Mouse (Mus musculus) hindbrain, embryonic 14.5 days (tissue): ENCODE data around the gene Calm1. TPM values are rescaled to one million over a fixed set of nuclear protein-coding genes. Genes with fewer than 3 reads are reported as not detected.
"Not testable (repeated sequence)": the region's sequence is repeated elsewhere in the genome, so short reads cannot be mapped to it uniquely, and the experiment has no call there.

Experiments
- ATAC-seq: fragments of 200-750 bp; cut with Nextera tagmentation; 2 replicates; pipeline ENCODE4 v1.8.0; 2017; ENCODE audit warnings: moderate number of reproducible peaks, mild to moderate bottlenecking, moderate TSS enrichment, moderate library complexity; ENCODE audit not compliant: low FRiP score
- DNase-seq: peaks from one replicate; pipeline ENCODE4 v3.0.0-alpha.2; 2015; ENCODE audit warnings: low spot score
- H3K27ac ChIP-seq: fragments of 300-500 bp; sonication (generic); 2 replicates; pipeline ENCODE4 v1.5.1; 2014; ENCODE audit warnings: mild to moderate bottlenecking, moderate library complexity
- H3K27me3 ChIP-seq: fragments of 300-500 bp; sonication (generic); 2 replicates; pipeline ENCODE4 v1.6.1; 2014; ENCODE audit warnings: mild to moderate bottlenecking, low read length, mixed read lengths; ENCODE audit not compliant: control insufficient read depth, insufficient read depth
- H3K36me3 ChIP-seq: fragments of 300-500 bp; sonication (generic); replicated peaks from 2 replicates; pipeline ENCODE4 v1.6.1; 2014; ENCODE audit not compliant: control insufficient read depth, insufficient read depth
- H3K4me1 ChIP-seq: fragments of 300-500 bp; sonication (generic); replicated peaks from 2 replicates; pipeline ENCODE4 v1.6.1; 2014; ENCODE audit warnings: antibody characterized with exemption, low read length, mixed read lengths; ENCODE audit not compliant: control insufficient read depth, insufficient read depth
- H3K4me2 ChIP-seq: fragments of 300-500 bp; sonication (generic); replicated peaks from 2 replicates; pipeline ENCODE4 v1.6.1; 2014; ENCODE audit warnings: mild to moderate bottlenecking, moderate library complexity
- H3K4me3 ChIP-seq: fragments of 300-500 bp; sonication (generic); replicated peaks from 2 replicates; pipeline ENCODE4 v1.5.1; 2014; ENCODE audit warnings: mild to moderate bottlenecking, low read length
- H3K9ac ChIP-seq: fragments of 300-500 bp; sonication (generic); 2 replicates; pipeline ENCODE4 v1.6.1; 2014
- H3K9me3 ChIP-seq: fragments of 300-500 bp; sonication (generic); 2 replicates; pipeline ENCODE4 v1.6.1; 2016; ENCODE audit warnings: low read length; ENCODE audit not compliant: control insufficient read depth
- WGBS: fragments of 180-500 bp; shearing (Covaris S2); extraction: QIAGEN DNeasy Blood & Tissue Kit; methylation state at CpG from one replicate; pipeline ENCODE4 v1.1.7; 2014; 5-methylcytosine and 5-hydroxymethylcytosine counted together
- polyA plus RNA-seq: library from polyadenylated mRNA; unstranded; fragments of >200 nt; fragmentation: Nextera tagmentation; extraction: Ambion mirVana; gene quantifications from 2 replicates; pipeline ENCODE4 v1.2.1, GENCODE M21; 2014

Gene Calm1
- polyA plus RNA-seq, 1 experiment from 2014 or later, result 2,705 TPM

- WGBS, result 72% methylated on average over 7 of the region's 7 CpGs
Observed at GRCm38 (mm10) chr12:100172481-100172880, 26.8 kb upstream of the Calm1 start.

GRCm38 (mm10) chr12:100176469-100177056 is 22.7 kb upstream of the Calm1 start:
- Histone ChIP-seq H3K27me3 (no peaks in the 10 kb centered on the region), H3K9me3 (no peaks in the 10 kb centered on the region), H3K9ac (no peak overlapping the region), H3K27ac (peak overlapping the region; percentile 27; the same call in 1 of the 2 replicates), H3K4me2 (no peak overlapping the region), H3K36me3 (no peaks in the 10 kb centered on the region), H3K4me3 (no peak overlapping the region), H3K4me1 (peaks cover 10% of the 10 kb centered on the region)
- 41% methylated on average over 11 of the region's 11 CpGs for WGBS
- DNase-seq, result peak; percentile 52
- ATAC-seq, result peak; percentile 72

More at GRCm38 (mm10) chr12:100172481-100172880, 26.8 kb upstream of the Calm1 start:
- H3K27ac ChIP-seq, result no peak overlapping the region
- ATAC-seq (no peak), DNase-seq (no peak)
- H3K9ac ChIP-seq, result no peak overlapping the region
- H3K27me3 ChIP-seq, result no peaks in the 10 kb centered on the region
- peaks cover 20% of the 10 kb centered on the region for H3K4me1 ChIP-seq
- no peaks in the 10 kb centered on the region for H3K36me3 ChIP-seq
- H3K9me3 ChIP-seq, result no peaks in the 10 kb centered on the region
- H3K4me2 ChIP-seq, result no peak overlapping the region
- H3K4me3 ChIP-seq, result no peak overlapping the region

GRCm38 (mm10) chr12:100178898-100179440 is 20.3 kb upstream of the Calm1 start:
- H3K9ac ChIP-seq, result no peak overlapping the region
- H3K4me3 ChIP-seq, result no peak overlapping the region
- H3K27me3 ChIP-seq, result no peaks in the 10 kb centered on the region
- H3K36me3 ChIP-seq, result no peaks in the 10 kb centered on the region
- no peak overlapping the region for H3K27ac ChIP-seq
- ATAC-seq (no peak), DNase-seq (no peak)
- H3K4me2 ChIP-seq, result no peak overlapping the region
- peaks cover 10% of the 10 kb centered on the region for H3K4me1 ChIP-seq
- no peaks in the 10 kb centered on the region for H3K9me3 ChIP-seq
- 35% methylated on average over 6 of the region's 6 CpGs for WGBS

GRCm38 (mm10) chr12:100180802-100181201 is 18.4 kb upstream of the Calm1 start:
- Histone ChIP-seq H3K9me3 (no peaks in the 10 kb centered on the region), H3K36me3 (no peaks in the 10 kb centered on the region), H3K4me3 (no peak overlapping the region), H3K27me3 (no peaks in the 10 kb centered on the region), H3K9ac (no peak overlapping the region), H3K4me1 (peaks cover 12% of the 10 kb centered on the region), H3K27ac (no peak overlapping the region), H3K4me2 (no peak overlapping the region)
- DNase-seq (no peak), ATAC-seq (no peak)
- WGBS, result 92% methylated on average over 13 of the region's 13 CpGs

GRCm38 (mm10) chr12:100182676-100183075 is 16.6 kb upstream of the Calm1 start:
- Histone ChIP-seq H3K4me3 (no peak overlapping the region), H3K9ac (no peak overlapping the region), H3K4me1 (0 out of 2 replicates have a peak, but pooled peaks cover 12% of the 10 kb centered on the region), H3K36me3 (no peaks in the 10 kb centered on the region), H3K4me2 (no peak overlapping the region), H3K9me3 (no peaks in the 10 kb centered on the region), H3K27ac (no peak overlapping the region), H3K27me3 (no peaks in the 10 kb centered on the region)
- WGBS, result 81% methylated on average over 2 of the region's 2 CpGs
- no peak for DNase-seq
- no peak for ATAC-seq

GRCm38 (mm10) chr12:100183970-100184369 is 15.3 kb upstream of the Calm1 start:
- 65% methylated on average over 5 of the region's 5 CpGs for WGBS
- no peaks in the 10 kb centered on the region for H3K27me3 ChIP-seq

GRCm38 (mm10) chr12:100184976-100185375 is 14.3 kb upstream of the Calm1 start:
- H3K27me3 ChIP-seq, H3K4me3 ChIP-seq, H3K9ac ChIP-seq, H3K27ac ChIP-seq, H3K36me3 ChIP-seq, ATAC-seq, H3K9me3 ChIP-seq, DNase-seq, H3K4me2 ChIP-seq: not testable (repeated sequence)
- 87% methylated on average over 2 of the region's 2 CpGs for WGBS
- H3K4me1 ChIP-seq, result 0 out of 2 replicates have a peak, but pooled peaks cover 12% of the 10 kb centered on the region

More at GRCm38 (mm10) chr12:100183970-100184369, 15.3 kb upstream of the Calm1 start:
- H3K9ac ChIP-seq, result no peak overlapping the region
- no peaks in the 10 kb centered on the region for H3K9me3 ChIP-seq
- H3K4me3 ChIP-seq, result no peak overlapping the region
- no peak overlapping the region for H3K4me2 ChIP-seq
- no peak for DNase-seq
- 0 out of 2 replicates have a peak, but pooled peaks cover 12% of the 10 kb centered on the region for H3K4me1 ChIP-seq
- H3K36me3 ChIP-seq, result no peaks in the 10 kb centered on the region
- ATAC-seq, result no peak
- H3K27ac ChIP-seq, result no peak overlapping the region

GRCm38 (mm10) chr12:100185897-100186296 is 13.3 kb upstream of the Calm1 start:
- H3K36me3 ChIP-seq, result no peaks in the 10 kb centered on the region
- H3K27me3 ChIP-seq, result no peaks in the 10 kb centered on the region
- H3K4me1 ChIP-seq, result 0 out of 2 replicates have a peak, but pooled peaks cover 12% of the 10 kb centered on the region
- 68% methylated on average over 7 of the region's 7 CpGs for WGBS
- ATAC-seq (no peak), DNase-seq (no peak)
- H3K27ac ChIP-seq, result peak overlapping the region; percentile 100
- peak overlapping the region; percentile 97; the same call in 1 of the 2 replicates for H3K9ac ChIP-seq
- H3K9me3 ChIP-seq, result no peaks in the 10 kb centered on the region
- H3K4me2 ChIP-seq, result peak overlapping the region; percentile 87
- H3K4me3 ChIP-seq, result peak overlapping the region; percentile 61; the same call in 1 of the 2 replicates

GRCm38 (mm10) chr12:100186376-100186775 is 12.9 kb upstream of the Calm1 start:
- WGBS, result 6% methylated on average over 6 of the region's 6 CpGs
- DNase-seq (peak; percentile 55), ATAC-seq (no peak)
- no peaks in the 10 kb centered on the region for H3K27me3 ChIP-seq
- H3K4me3 ChIP-seq, result peak overlapping the region; percentile 61
- H3K4me1 ChIP-seq, result 0 out of 2 replicates have a peak, but pooled peaks cover 12% of the 10 kb centered on the region
- H3K36me3 ChIP-seq, result no peaks in the 10 kb centered on the region
- H3K9me3 ChIP-seq, result no peaks in the 10 kb centered on the region
- peak overlapping the region; percentile 100 for H3K27ac ChIP-seq
- H3K9ac ChIP-seq, result peak overlapping the region; percentile 97
- peak overlapping the region; percentile 87 for H3K4me2 ChIP-seq
